Mouse (Mus musculus) embryonic facial prominence, embryonic 15.5 days (tissue): Measurements from ENCODE around the gene Cacna2d2. TPM values are rescaled to one million over a fixed set of nuclear protein-coding genes. Genes with fewer than 3 reads are reported as not detected.

ENCODE experiments used
- ATAC-seq: fragments of 200-750 bp; cut with Nextera tagmentation; 2 replicates; pipeline ENCODE4 v1.8.0; 2017; ENCODE audit warnings: low read depth, moderate TSS enrichment; ENCODE audit not compliant: insufficient number of reproducible peaks, low FRiP score, low TSS enrichment
- H3K27ac ChIP-seq: fragments of 300-500 bp; sonication (generic); replicated peaks from 2 replicates; pipeline ENCODE4 v1.5.1; 2015; ENCODE audit warnings: mild to moderate bottlenecking, inconsistent platforms
- H3K27me3 ChIP-seq: fragments of 300-500 bp; sonication (generic); 2 replicates; pipeline ENCODE4 v1.6.1; 2015; ENCODE audit warnings: inconsistent platforms
- H3K36me3 ChIP-seq: fragments of 300-500 bp; sonication (generic); 2 replicates; pipeline ENCODE4 v1.6.1; 2015; ENCODE audit warnings: mild to moderate bottlenecking, inconsistent platforms
- H3K4me1 ChIP-seq: fragments of 300-500 bp; sonication (generic); 2 replicates; pipeline ENCODE4 v1.6.1; 2015; ENCODE audit warnings: inconsistent platforms
- H3K4me2 ChIP-seq: fragments of 300-500 bp; sonication (generic); replicated peaks from 2 replicates; pipeline ENCODE4 v1.6.1; 2015; ENCODE audit warnings: mild to moderate bottlenecking, inconsistent platforms
- H3K4me3 ChIP-seq: fragments of 300-500 bp; sonication (generic); replicated peaks from 2 replicates; pipeline ENCODE4 v1.5.1; 2015; ENCODE audit warnings: mild to moderate bottlenecking, inconsistent platforms
- H3K9ac ChIP-seq: fragments of 300-500 bp; sonication (generic); 2 replicates; pipeline ENCODE4 v1.6.1; 2015; ENCODE audit warnings: inconsistent platforms
- H3K9me3 ChIP-seq: fragments of 300-500 bp; sonication (generic); replicated peaks from 2 replicates; pipeline ENCODE4 v1.6.1; 2016; ENCODE audit warnings: inconsistent platforms
- WGBS: fragments of 180-500 bp; shearing (Covaris S2); methylation state at CpG from one replicate; pipeline ENCODE4 v1.1.7; 2015; 5-methylcytosine and 5-hydroxymethylcytosine counted together
- polyA plus RNA-seq: library from polyadenylated mRNA; unstranded; fragments of >200 nt; fragmentation: Nextera tagmentation; extraction: Ambion mirVana; gene quantifications from 2 replicates; pipeline ENCODE4 v1.2.1, GENCODE M21; 2015

The Cacna2d2 gene
- polyA plus RNA-seq, 1 experiment from 2014 or later = 1.3 TPM

- Histone ChIP-seq H3K9me3 (no peaks in the 10 kb centered on the region), H3K27ac (no peak overlapping the region)
Measured at GRCm38 (mm10) chr9:107500708-107501286, 101.4 kb downstream of the Cacna2d2 start.

GRCm38 (mm10) chr9:107502131-107502846, 102.9 kb downstream of the Cacna2d2 start:
- Histone ChIP-seq H3K27me3 (no peaks in the 10 kb centered on the region), H3K4me2 (no peak overlapping the region), H3K4me3 (no peak overlapping the region), H3K27ac (no peak overlapping the region), H3K4me1 (peaks cover 3% of the 10 kb centered on the region), H3K9ac (no peak overlapping the region), H3K36me3 (no peaks in the 10 kb centered on the region), H3K9me3 (no peaks in the 10 kb centered on the region)
- no peak for ATAC-seq
- 86% methylated on average over 12 of the region's 12 CpGs for WGBS

More at GRCm38 (mm10) chr9:107500708-107501286, 101.4 kb downstream of the Cacna2d2 start:
- 82% methylated on average over 3 of the region's 3 CpGs for WGBS
- Histone ChIP-seq H3K36me3 (no peaks in the 10 kb centered on the region), H3K9ac (no peak overlapping the region), H3K4me1 (no peaks in the 10 kb centered on the region), H3K27me3 (no peaks in the 10 kb centered on the region), H3K4me2 (no peak overlapping the region), H3K4me3 (no peak overlapping the region)
- no peak for ATAC-seq

- no peak overlapping the region for H3K4me3 ChIP-seq
- no peaks in the 10 kb centered on the region for H3K36me3 ChIP-seq
- H3K27me3 ChIP-seq = no peaks in the 10 kb centered on the region
- H3K9ac ChIP-seq = no peak overlapping the region
- H3K27ac ChIP-seq = no peak overlapping the region
- H3K4me2 ChIP-seq = no peak overlapping the region
- 56% methylated on average over 19 of the region's 19 CpGs for WGBS
- ATAC-seq = no peak
- H3K9me3 ChIP-seq = no peaks in the 10 kb centered on the region
- peaks cover 29% of the 10 kb centered on the region for H3K4me1 ChIP-seq
Measured at GRCm38 (mm10) chr9:107504662-107505537, 105.5 kb downstream of the Cacna2d2 start.

- peaks cover 52% of the 10 kb centered on the region for H3K4me1 ChIP-seq
- WGBS = 42% methylated on average over 10 of the region's 10 CpGs
Measured at GRCm38 (mm10) chr9:107508266-107508665, 108.9 kb downstream of the Cacna2d2 start.

GRCm38 (mm10) chr9:107510384-107511100, 111.1 kb downstream of the Cacna2d2 start:
- H3K4me1 ChIP-seq = peaks cover 52% of the 10 kb centered on the region
- H3K27me3 ChIP-seq = no peaks in the 10 kb centered on the region; the same call in 1 of the 2 replicates
- WGBS = 51% methylated on average over 14 of the region's 14 CpGs
- H3K36me3 ChIP-seq = no peaks in the 10 kb centered on the region
- peak overlapping the region; percentile 68 for H3K27ac ChIP-seq
- H3K9me3 ChIP-seq = no peaks in the 10 kb centered on the region
- no peak overlapping the region for H3K4me3 ChIP-seq
- no peak overlapping the region for H3K9ac ChIP-seq
- H3K4me2 ChIP-seq = no peak overlapping the region
- ATAC-seq = peak; percentile 52; the same call in 1 of the 2 replicates

More at GRCm38 (mm10) chr9:107508266-107508665, 108.9 kb downstream of the Cacna2d2 start:
- no peak overlapping the region for H3K4me2 ChIP-seq
- no peaks in the 10 kb centered on the region for H3K36me3 ChIP-seq
- H3K27me3 ChIP-seq = no peaks in the 10 kb centered on the region
- no peak overlapping the region for H3K9ac ChIP-seq
- no peak overlapping the region for H3K4me3 ChIP-seq
- no peaks in the 10 kb centered on the region for H3K9me3 ChIP-seq
- no peak for ATAC-seq
- no peak overlapping the region for H3K27ac ChIP-seq

- Histone ChIP-seq H3K27me3 (no peaks in the 10 kb centered on the region; the same call in 1 of the 2 replicates), H3K27ac (peak overlapping the region; percentile 68; the same call in 1 of the 2 replicates), H3K9ac (no peak overlapping the region), H3K4me1 (peaks cover 52% of the 10 kb centered on the region), H3K9me3 (no peaks in the 10 kb centered on the region), H3K4me2 (no peak overlapping the region), H3K4me3 (no peak overlapping the region), H3K36me3 (no peaks in the 10 kb centered on the region)
- ATAC-seq = 0 out of 2 replicates have a peak, but pooled peaks have one; percentile 25
- WGBS = 44% methylated on average over 8 of the region's 8 CpGs
Measured at GRCm38 (mm10) chr9:107511436-107511835, 112.0 kb downstream of the Cacna2d2 start.

GRCm38 (mm10) chr9:107512326-107512725, 112.9 kb downstream of the Cacna2d2 start:
- ATAC-seq = no peak
- Histone ChIP-seq H3K27me3 (no peaks in the 10 kb centered on the region; the same call in 1 of the 2 replicates), H3K36me3 (no peaks in the 10 kb centered on the region), H3K4me2 (no peak overlapping the region), H3K4me1 (peaks cover 49% of the 10 kb centered on the region), H3K9me3 (no peaks in the 10 kb centered on the region), H3K4me3 (no peak overlapping the region), H3K27ac (no peak overlapping the region), H3K9ac (no peak overlapping the region)
- WGBS = 75% methylated on average over 16 of the region's 16 CpGs

GRCm38 (mm10) chr9:107514303-107514955, 115.0 kb downstream of the Cacna2d2 start:
- Histone ChIP-seq H3K27me3 (no peaks in the 10 kb centered on the region; the same call in 1 of the 2 replicates), H3K4me1 (peaks cover 28% of the 10 kb centered on the region), H3K4me2 (no peak overlapping the region), H3K9me3 (no peaks in the 10 kb centered on the region), H3K27ac (no peak overlapping the region), H3K4me3 (no peak overlapping the region), H3K36me3 (no peaks in the 10 kb centered on the region), H3K9ac (no peak overlapping the region)
- WGBS = 22% methylated on average over 14 of the region's 14 CpGs
- no peak for ATAC-seq

- 55% methylated on average over 6 of the region's 6 CpGs for WGBS
- no peak for ATAC-seq
Measured at GRCm38 (mm10) chr9:107520331-107520730, 120.9 kb downstream of the Cacna2d2 start.

GRCm38 (mm10) chr9:107521190-107521589, 121.8 kb downstream of the Cacna2d2 start:
- Histone ChIP-seq H3K27me3 (peaks cover 14% of the 10 kb centered on the region), H3K4me3 (no peak overlapping the region), H3K9me3 (no peaks in the 10 kb centered on the region), H3K27ac (no peak overlapping the region), H3K9ac (no peak overlapping the region), H3K4me1 (peaks cover 19% of the 10 kb centered on the region), H3K4me2 (no peak overlapping the region), H3K36me3 (no peaks in the 10 kb centered on the region)
- WGBS = 30% methylated on average over 5 of the region's 5 CpGs
- no peak for ATAC-seq

More at GRCm38 (mm10) chr9:107520331-107520730, 120.9 kb downstream of the Cacna2d2 start:
- no peak overlapping the region for H3K9ac ChIP-seq
- H3K4me3 ChIP-seq = no peak overlapping the region
- H3K4me1 ChIP-seq = peaks cover 18% of the 10 kb centered on the region
- peaks cover 6% of the 10 kb centered on the region for H3K27me3 ChIP-seq
- no peaks in the 10 kb centered on the region for H3K9me3 ChIP-seq
- no peaks in the 10 kb centered on the region for H3K36me3 ChIP-seq
- no peak overlapping the region for H3K4me2 ChIP-seq
- H3K27ac ChIP-seq = no peak overlapping the region
